Mouse (Mus musculus) left cerebral cortex, postnatal 14 days (tissue): Measurements from ENCODE around the gene Parvg. TPM values are rescaled to one million over a fixed set of nuclear protein-coding genes. Genes with fewer than 3 reads are reported as not detected.
"Not testable (repeated sequence)": the region's sequence is repeated elsewhere in the genome, so short reads cannot be mapped to it uniquely, and the experiment has no call there.

ENCODE experiments used
- DNase-seq, 2 experiments: peaks; one replicate each; pipeline ENCODE4 v3.0.0; 2021 to 2022; ENCODE audit warnings: low spot score in 2 of 2, mixed read lengths in 1 of 2
- intact Hi-C: fragments of 180-260 bp; cut with DNase I; formaldehyde crosslinking; loops from one replicate; pipeline ENCODE4 v1.15.1; 2025
- long read RNA-seq, 2 experiments: library from polyadenylated mRNA; stranded (forward); transcript quantifications; one replicate each; pipeline ENCODE4 v2.0.0; 2021
- total RNA-seq, 2 experiments: library from RNA; stranded (reverse); gene quantifications; 2 replicates each; pipeline ENCODE4 v1.2.3; 2021

Gene Parvg
- total RNA-seq, result 1 to 10 TPM; 5.9 to 7.8 TPM
- long read RNA-seq, experiment 1, transcript Parvg-201 (13 exons, 2,619 nt), result major isoform, 5 of 8 reads
- long read RNA-seq, experiment 1, partial matches to known transcripts, result 2 of 8 reads
- long read RNA-seq, experiment 1, other reads (novel, unspliced or antisense), result 1 of 8 reads
- long read RNA-seq, experiment 2, partial matches to known transcripts, result 2 of 6 reads
- long read RNA-seq, experiment 2, other reads (novel, unspliced or antisense), result 0 of 6 reads

DNA sequence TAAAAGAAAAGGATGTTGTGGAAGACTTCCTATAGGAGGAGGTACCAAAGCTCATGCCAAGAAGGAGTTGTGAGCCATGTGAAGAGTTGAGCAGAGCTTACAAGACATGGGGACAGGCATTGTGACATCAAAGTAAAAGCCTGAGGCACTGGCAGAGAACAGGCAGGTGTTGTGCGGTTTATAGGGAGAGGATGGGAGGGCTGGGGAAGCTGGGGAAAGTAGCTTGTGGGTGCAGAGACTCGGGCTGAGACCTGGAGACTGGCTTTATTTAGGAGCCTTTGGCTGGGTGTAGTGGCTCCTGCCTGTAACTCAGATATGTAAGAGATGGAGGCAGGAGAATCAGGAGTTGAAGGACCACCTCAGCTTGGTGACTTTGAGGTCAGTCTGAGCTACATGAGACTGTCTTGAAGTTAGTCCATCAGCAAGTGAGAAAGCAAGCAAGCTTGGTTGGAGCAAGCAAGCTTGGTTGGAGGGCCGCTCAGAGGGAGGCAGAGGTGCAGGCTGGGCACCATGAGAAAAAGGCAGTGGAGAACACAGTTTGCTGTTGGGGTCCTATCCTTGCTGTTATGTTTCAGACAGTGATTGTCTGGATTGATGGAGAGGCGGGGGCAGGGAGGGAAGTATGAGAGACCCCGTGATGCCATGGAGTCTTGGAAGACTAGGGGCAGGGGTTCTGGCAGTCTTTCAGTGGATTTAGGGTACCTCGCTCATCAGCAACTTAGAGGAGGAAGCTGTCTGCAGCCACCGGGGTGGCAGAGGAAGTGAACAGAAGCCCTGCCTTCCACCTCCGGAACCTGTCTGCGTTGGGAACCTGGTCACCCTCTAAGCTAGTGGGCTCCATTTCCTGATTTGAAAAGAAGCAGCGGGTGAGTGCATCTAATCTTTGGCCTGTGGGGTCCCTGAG is at the start of gene Parvg:
TSS of gene Parvg (plus strand) at position 61 of the 904 bp plus-strand sequence.
- DNase-seq, result no peak
- intact Hi-C loops, result no loop called here

- DNase-seq, result no peak
- intact Hi-C loops, result no loop called here
Measured at GRCm38 (mm10) chr15:84276066-84276465, 47.8 kb upstream of the Parvg start.

DNA sequence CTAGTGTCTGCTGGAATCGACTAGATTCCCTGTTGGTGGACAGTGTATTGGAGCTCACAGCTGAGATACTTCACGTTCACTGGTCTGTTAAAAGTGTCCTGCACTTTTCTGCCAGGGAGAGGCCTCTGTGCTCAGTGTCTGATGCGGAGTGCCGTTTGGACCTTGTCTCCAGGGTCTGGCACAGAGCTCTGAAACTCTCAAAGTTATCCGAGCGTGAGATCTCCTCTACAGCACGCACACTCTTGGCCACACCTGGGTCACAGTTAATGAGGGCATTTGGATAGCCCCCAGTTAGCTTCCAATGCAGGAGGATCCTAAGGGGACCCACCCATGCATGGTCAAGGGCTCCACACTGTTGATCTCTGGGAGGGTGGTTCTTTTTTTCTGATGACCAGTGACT is 45.7 kb upstream of the Parvg start:
- DNase-seq, result no peak
- intact Hi-C loops, result no loop called here

DNA sequence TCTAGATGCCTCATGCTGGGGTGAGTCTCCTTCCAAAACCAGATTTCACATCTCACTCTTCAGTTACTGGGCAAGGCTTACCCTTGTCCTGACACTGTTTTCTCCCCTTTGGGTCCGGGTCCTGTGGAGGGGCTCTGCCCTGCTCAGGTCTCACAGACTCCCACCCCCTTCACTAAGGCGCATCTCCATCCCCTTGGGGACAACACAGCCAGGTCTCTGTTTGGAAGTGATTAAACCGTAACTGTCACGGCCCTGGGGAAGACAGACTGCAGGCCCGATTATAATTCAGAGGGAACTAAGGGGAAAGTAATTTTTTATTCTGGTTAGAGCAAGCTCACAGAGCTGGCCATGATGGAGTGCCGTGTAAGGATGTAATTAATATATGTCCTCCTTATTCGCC is 45.2 kb upstream of the Parvg start:
- DNase-seq, result no peak
- intact Hi-C loops, result no loop called here

- no peak for DNase-seq
- intact Hi-C loops, result no loop called here
Measured at GRCm38 (mm10) chr15:84280309-84280708, 43.5 kb upstream of the Parvg start.

GRCm38 (mm10) chr15:84280712-84281347 is 43.0 kb upstream of the Parvg start:
- intact Hi-C loops, result no loop called here

DNA sequence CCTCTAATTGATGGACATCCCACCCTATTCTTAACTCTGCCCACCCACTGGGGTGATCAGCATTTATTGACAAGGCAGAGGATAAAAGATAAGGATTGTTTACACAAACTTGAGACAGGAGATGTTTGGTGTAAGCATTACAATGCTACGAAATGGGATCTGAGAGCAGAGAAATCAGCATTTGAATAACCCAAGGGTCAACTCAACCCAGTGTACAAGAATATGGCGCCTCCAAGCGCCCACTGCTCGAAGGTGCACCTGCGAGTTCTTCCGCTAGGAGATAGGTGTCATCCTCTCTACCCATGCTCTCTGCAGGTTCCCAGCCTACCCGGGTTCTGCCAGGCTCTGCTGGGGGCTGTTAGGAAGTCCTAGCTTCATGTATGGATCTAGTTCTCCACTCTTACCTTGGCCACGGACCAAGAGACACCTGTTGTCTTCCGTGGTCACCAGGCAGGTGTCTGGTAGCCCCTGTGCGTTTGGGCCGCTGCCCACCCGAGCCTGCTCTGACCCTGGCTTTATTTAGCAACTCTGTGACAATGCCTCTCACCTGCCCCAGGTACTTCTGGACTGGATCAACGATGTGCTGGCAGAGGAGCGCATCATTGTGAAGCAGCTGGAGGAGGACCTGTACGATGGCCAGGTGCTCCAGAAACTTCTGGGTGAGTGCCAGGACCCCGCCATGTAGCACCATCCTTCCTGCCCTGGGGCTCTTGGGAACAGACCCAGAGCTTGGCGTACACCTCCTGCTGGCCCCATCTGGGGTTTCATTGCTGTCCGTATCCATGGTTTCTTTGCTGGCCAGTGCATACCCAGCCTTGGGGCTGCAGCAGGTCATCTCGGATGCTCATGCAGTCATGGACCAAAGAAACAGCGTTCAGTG is 41.4 kb upstream of the Parvg start:
- intact Hi-C loops, result no loop called here
- no peak for DNase-seq

More at GRCm38 (mm10) chr15:84280712-84281347, 43.0 kb upstream of the Parvg start:
- no peak for DNase-seq

DNA sequence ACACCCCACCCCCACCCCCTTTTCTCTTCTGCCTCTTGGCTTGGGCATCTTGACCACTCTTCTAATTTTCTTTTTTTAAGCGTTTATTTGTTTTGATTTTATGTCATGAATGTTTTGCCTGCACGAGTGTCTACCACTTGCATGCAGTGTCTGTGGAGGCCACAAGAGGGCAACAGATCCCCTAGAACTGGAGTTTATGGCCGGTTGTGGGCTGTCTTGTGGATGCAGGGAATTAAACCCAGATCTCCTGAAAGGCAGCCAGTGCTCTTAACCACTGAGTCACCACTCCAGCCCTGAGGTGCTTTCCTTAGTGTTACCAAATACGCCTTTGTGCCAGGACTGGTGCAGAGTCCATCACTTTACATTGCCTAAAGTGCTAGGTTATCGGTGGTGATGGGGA is 39.8 kb upstream of the Parvg start:
- peak in 1 of 2 experiments; percentile 52 for DNase-seq
- intact Hi-C loops, result no loop called here

GRCm38 (mm10) chr15:84285453-84285852 is 38.4 kb upstream of the Parvg start:
- no peak for DNase-seq
- intact Hi-C loops, result no loop called here

DNA sequence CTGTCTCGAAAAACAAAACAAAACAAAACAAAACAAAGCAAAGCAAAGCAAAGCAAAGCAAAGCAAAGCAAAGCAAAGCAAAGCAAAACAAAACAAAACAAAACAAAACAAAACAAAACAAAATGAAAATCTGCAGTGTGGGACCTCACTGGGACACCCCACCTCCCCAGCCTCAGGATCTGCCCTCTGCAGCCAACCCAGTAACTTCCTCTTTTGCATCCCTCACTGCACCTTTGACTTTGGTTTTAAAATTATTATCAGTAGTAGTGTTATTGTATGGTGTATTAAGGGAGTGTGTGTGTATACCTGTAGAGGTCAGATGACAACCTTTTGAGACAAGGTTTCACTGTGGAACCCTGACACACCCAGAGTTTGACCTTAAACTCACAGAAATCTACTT is 34.9 kb upstream of the Parvg start:
- intact Hi-C loops, DNase-seq: not testable (repeated sequence)

GRCm38 (mm10) chr15:84291097-84291496 is 32.7 kb upstream of the Parvg start:
- no peak for DNase-seq
- intact Hi-C loops, result no loop called here

GRCm38 (mm10) chr15:84293590-84293989 is 30.2 kb upstream of the Parvg start:
- intact Hi-C loops, result no loop called here
- no peak for DNase-seq

DNA sequence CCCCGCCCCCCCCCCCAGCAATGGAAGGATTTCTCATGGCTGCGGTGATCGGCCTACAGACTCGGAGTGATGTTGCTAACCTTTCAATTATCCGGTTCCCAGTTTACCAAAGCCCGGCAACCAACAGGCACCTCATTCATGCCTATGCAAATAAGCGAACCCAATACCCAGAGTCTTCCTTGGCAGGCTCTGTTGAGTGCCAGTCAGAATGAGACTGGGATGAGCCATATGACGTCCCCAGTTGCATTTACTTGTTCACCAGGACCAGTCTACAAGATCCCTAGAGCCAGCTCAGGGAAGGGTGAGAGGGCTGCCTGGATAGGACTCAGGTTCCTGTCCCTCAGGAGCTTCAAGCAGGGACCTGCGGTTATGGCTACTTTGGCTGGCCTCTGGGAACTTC is 29.4 kb upstream of the Parvg start:
- DNase-seq, result no peak
- intact Hi-C loops, result no loop called here

GRCm38 (mm10) chr15:84295225-84295624 is 28.6 kb upstream of the Parvg start:
- no peak for DNase-seq
- intact Hi-C loops, result no loop called here

DNA sequence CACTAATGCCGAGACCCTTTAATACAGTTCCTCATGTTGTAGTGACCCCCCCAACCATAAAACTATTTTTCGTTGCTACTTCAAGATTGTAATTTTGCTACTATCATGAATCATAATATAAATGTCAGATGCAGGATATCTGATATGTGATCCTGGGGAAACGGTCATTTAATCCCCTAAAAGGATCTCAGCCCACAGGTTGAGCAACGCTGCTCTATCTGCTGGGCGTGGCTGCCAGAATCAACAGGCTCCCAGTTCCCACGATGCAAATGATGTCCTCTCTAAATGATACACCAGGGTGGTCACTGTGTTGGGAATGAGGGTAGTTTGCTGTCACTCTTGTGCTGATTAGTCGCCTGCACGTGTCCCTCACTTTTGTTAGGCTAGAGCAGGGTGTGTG is 26.4 kb upstream of the Parvg start:
- no peak for DNase-seq

DNA sequence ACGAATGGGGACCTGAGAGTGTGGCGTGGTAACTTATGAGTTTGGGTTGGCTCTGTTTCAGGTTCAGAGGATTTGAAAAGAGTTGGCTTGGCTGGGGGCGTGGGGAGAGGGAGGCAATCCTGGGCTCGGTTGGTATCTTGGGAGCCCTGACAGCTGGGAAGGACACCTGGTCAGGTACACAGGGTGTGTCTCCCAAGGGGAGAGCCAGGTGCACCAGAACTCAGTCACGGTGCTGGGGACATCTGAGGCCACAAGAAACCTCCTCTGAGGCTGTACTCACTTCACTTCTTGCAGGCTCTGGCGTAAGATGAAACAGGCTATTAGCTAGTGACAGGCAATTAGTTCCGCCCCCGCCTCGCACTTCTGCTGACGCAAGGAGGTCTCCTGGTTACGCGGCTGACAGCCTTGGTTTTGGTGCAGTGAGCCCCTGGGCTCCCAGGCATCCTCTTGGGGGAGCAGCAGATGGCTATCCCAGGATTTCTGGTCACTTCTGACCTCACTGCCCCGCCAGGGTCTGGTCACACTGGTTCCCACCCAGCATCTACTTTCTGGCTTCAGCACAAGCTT is 24.9 kb upstream of the Parvg start:
- intact Hi-C loops, result no loop called here
- DNase-seq, result peak; percentile 76

More for the DNA sequence above, 26.4 kb upstream of the Parvg start:
- intact Hi-C loops, result no loop called here

GRCm38 (mm10) chr15:84299662-84300333 is 24.0 kb upstream of the Parvg start:
- intact Hi-C loops, result no loop called here
- peak in 1 of 2 experiments; percentile 49 for DNase-seq

DNA sequence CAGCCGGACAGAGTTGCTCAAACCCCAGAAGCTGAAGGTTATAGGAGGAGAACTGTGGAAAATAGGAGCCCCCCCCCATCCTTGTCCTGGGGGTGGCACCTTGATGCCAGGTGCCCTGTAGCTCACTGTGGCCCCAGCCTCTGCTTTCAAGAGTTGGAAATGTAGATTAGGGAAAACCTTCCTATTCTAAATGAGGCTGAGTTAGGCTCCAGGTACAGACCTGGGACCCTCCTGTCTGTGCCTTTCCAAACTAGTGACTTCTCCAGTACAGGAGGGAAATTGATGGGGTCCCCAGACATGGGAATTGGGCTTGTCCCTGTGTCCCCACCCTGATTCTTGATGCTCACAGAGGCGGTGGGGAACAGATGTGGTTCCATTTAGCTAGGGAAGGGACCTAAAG is 23.2 kb upstream of the Parvg start:
- intact Hi-C loops, result no loop called here
- no peak for DNase-seq

DNA sequence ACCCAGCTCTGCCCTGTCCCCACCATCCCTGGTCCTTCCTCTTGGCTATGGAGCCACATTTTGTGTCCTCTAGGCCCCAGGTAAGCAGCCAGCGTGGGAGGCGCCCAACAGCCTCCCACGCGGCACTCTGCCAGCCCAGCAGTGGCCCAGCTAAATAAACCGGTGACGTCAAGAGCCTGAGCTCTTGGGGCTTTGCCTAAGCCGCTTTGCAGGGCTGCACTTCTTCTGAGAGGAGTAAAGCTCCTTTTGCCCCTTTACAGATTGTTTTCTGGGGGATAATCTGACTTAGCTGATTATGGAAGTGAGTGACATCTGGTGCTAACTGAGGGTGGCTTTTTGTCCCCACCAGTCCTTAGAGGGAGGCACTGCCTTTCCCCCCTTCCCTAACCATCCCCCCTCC is 22.8 kb upstream of the Parvg start:
- intact Hi-C loops, result no loop called here

More for the DNA sequence above, 22.8 kb upstream of the Parvg start:
- peak; percentile 49 to 61 for DNase-seq
